In the genomic region with DNA sequence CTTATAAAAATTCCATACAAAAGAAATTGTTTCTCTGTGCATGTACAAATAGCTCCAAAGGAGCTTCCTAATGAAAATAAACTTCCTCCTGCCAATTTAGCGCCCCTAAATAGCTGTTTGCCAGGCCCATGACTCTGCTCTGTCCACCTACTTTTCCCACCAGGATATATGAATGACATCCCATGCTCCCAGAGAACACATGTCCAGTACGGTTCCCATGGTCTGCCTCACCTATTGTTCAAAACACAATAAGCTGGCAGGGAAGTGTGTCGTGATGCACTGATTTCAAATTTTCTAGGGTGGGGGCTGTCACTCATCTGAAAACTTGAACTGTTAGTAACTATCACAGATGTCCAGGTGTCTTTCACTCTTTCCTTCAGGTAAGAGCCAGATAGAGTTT, we compare ENCODE assay signal across 24 mouse cellular contexts.
DNase-seq lines count a peak whose midpoint lies in the region; ATAC-seq and TF ChIP-seq lines count a peak whose summit lies in the region.
"Had no signal": no experiment of that assay in that cellular context is flagged by ENCODE, and none has a peak within 500 bp of the region (broad histone marks: within the 10 kb centered on the region; RNA-seq: fewer than 3 reads in every experiment).

No protein-coding gene starts in this region.

- DNase-seq in heart, adult 11 months, result peak; percentile 97
- no peak for DNase-seq in kidney, adult 18-20 months
- peak; percentile 9 for DNase-seq in lung, postnatal 0 days (ENCODE audit: low spot score)
- no peak for DNase-seq in lung, postnatal 25 days (ENCODE audit: low spot score)
- peak; percentile 16 for DNase-seq in skeletal muscle tissue, adult 2 months (ENCODE audit: low read depth, low spot score)
- no peak for DNase-seq in right cerebral cortex, postnatal 10 days (ENCODE audit: low spot score in 2 of 2)
- DNase-seq: adrenal gland, postnatal 10 days; cerebellum, adult 9-11 months; gastrocnemius, postnatal 14 days; layer of hippocampus, postnatal 36 days; liver, postnatal 0 days; right cerebral cortex, postnatal 4 days; thymus, postnatal 25 days had no signal

- no peak overlapping the region for H3K27ac ChIP-seq in heart, embryonic 12.5 days (ENCODE audit: poor library complexity, severe bottlenecking)
- no peak overlapping the region for H3K27ac ChIP-seq in kidney, embryonic 16.5 days (ENCODE audit: low read length)
- H3K27ac ChIP-seq in lung, postnatal 0 days (ENCODE audit: low read length), result no peak overlapping the region
- H3K27ac ChIP-seq: forebrain, embryonic 10.5 days; hindbrain, postnatal 0 days; layer of hippocampus, adult 2 months; limb, embryonic 12.5 days; stomach, embryonic 15.5 days had no signal

- no peaks in the 10 kb centered on the region for H3K9me3 ChIP-seq in heart, embryonic 12.5 days (replicated peaks)
- H3K9me3 ChIP-seq in kidney, embryonic 16.5 days (ENCODE audit: low read length), result no peaks in the 10 kb centered on the region
- H3K9me3 ChIP-seq in lung, postnatal 0 days (ENCODE audit: low read length), result no peaks in the 10 kb centered on the region
- H3K9me3 ChIP-seq: forebrain, embryonic 10.5 days; limb, embryonic 12.5 days; stomach, embryonic 15.5 days had no signal

- H3K27me3 ChIP-seq in heart, embryonic 12.5 days (replicated peaks), result no peaks in the 10 kb centered on the region
- no peaks in the 10 kb centered on the region for H3K27me3 ChIP-seq in kidney, embryonic 16.5 days (ENCODE audit: insufficient read depth, low read length)
- no peaks in the 10 kb centered on the region for H3K27me3 ChIP-seq in lung, postnatal 0 days (replicated peaks; ENCODE audit: insufficient read depth, low read length)
- H3K27me3 ChIP-seq: limb, embryonic 12.5 days; stomach, embryonic 15.5 days had no signal

- no peaks in the 10 kb centered on the region for H3K36me3 ChIP-seq in heart, embryonic 12.5 days
- no peaks in the 10 kb centered on the region for H3K36me3 ChIP-seq in kidney, embryonic 16.5 days (ENCODE audit: insufficient read depth, low read length)
- H3K36me3 ChIP-seq in lung, postnatal 0 days (ENCODE audit: insufficient read depth, low read length), result no peaks in the 10 kb centered on the region
- H3K36me3 ChIP-seq: forebrain, embryonic 10.5 days; limb, embryonic 12.5 days; stomach, embryonic 15.5 days had no signal

- H3K9ac ChIP-seq in heart, embryonic 12.5 days, result no peak overlapping the region
- no peak overlapping the region for H3K9ac ChIP-seq in kidney, embryonic 16.5 days (replicated peaks; ENCODE audit: low read length)
- no peak overlapping the region for H3K9ac ChIP-seq in lung, postnatal 0 days (replicated peaks; ENCODE audit: low read depth)
- H3K9ac ChIP-seq: limb, embryonic 12.5 days; liver, postnatal 0 days; stomach, embryonic 15.5 days had no signal

- no peak overlapping the region for H3K4me2 ChIP-seq in heart, embryonic 12.5 days
- no peak overlapping the region for H3K4me2 ChIP-seq in kidney, embryonic 16.5 days (replicated peaks; ENCODE audit: low read depth, low read length)
- no peak overlapping the region for H3K4me2 ChIP-seq in lung, postnatal 0 days (replicated peaks; ENCODE audit: low read depth, low read length)
- H3K4me2 ChIP-seq: limb, embryonic 12.5 days; liver, embryonic 11.5 days; midbrain, embryonic 11.5 days; stomach, embryonic 15.5 days had no signal

- H3K4me3 ChIP-seq in heart, embryonic 12.5 days, result no peak overlapping the region
- H3K4me3 ChIP-seq in kidney, embryonic 16.5 days (ENCODE audit: low read length), result no peak overlapping the region
- H3K4me3 ChIP-seq in lung, postnatal 0 days (ENCODE audit: low read depth, low read length), result no peak overlapping the region
- H3K4me3 ChIP-seq: forebrain, embryonic 10.5 days; layer of hippocampus, adult 2 months; limb, embryonic 12.5 days; stomach, embryonic 15.5 days had no signal

- WGBS in heart, embryonic 12.5 days, result 66% methylated on average over 3 of the region's 3 CpGs
- 79% methylated on average over 3 of the region's 3 CpGs for WGBS in kidney, embryonic 16.5 days
- 54% methylated on average over 3 of the region's 3 CpGs for WGBS in lung, postnatal 0 days

- H3K4me1 ChIP-seq in heart, embryonic 12.5 days (replicated peaks), result no peaks in the 10 kb centered on the region
- peaks cover 2% of the 10 kb centered on the region; the same call in 1 of the 2 replicates for H3K4me1 ChIP-seq in kidney, embryonic 16.5 days (ENCODE audit: insufficient read depth, low read length)
- H3K4me1 ChIP-seq in lung, postnatal 0 days (ENCODE audit: insufficient read depth, low read depth, low read length), result no peaks in the 10 kb centered on the region
- H3K4me1 ChIP-seq: forebrain, embryonic 10.5 days; limb, embryonic 12.5 days; stomach, embryonic 15.5 days had no signal

- TF ChIP-seq CTCF in lung, postnatal 0 days (IDR thresholded peaks at IDR 0.05), result no peak

- TF ChIP-seq EP300 in lung, postnatal 0 days (IDR thresholded peaks at IDR 0.05), result no peak

- ATAC-seq in heart, embryonic 12.5 days (ENCODE audit: insufficient number of reproducible peaks, low FRiP score), result no peak
- ATAC-seq in kidney, embryonic 16.5 days (ENCODE audit: low FRiP score, low TSS enrichment), result 0 out of 2 replicates have a peak, but pooled peaks have one; percentile 59
- peak; percentile 75 for ATAC-seq in lung, postnatal 0 days
- ATAC-seq: forebrain, embryonic 16.5 days; hindbrain, postnatal 0 days; intestine, embryonic 16.5 days; liver, postnatal 0 days had no signal

Comparison
In these comparisons a context has a peak if more than half of its experiments do, and no peak if none do; other contexts are left out.
1. DNase-seq: peak in heart, adult 11 months (single experiment), lung, postnatal 0 days (single experiment) and skeletal muscle tissue, adult 2 months (single experiment); none in kidney, adult 18-20 months (single experiment), lung, postnatal 25 days (single experiment) and right cerebral cortex, postnatal 10 days (0 of 2).